Mouse (Mus musculus) bone marrow macrophage, adult 2 months (primary cell): ENCODE data around the gene Wdr20. TPM values are rescaled to one million over a fixed set of nuclear protein-coding genes. Genes with fewer than 3 reads are reported as not detected.

Experiments used
- H3K27ac ChIP-seq: 2 replicates; pipeline ENCODE4 v1.5.1; 2012; ENCODE audit warnings: low read depth, low read length; ENCODE audit not compliant: insufficient read depth
- H3K4me1 ChIP-seq: 2 replicates; pipeline ENCODE4 v1.6.1; 2012; ENCODE audit warnings: low read length; ENCODE audit not compliant: control insufficient read depth, insufficient read depth
- H3K4me3 ChIP-seq: 2 replicates; pipeline ENCODE4 v1.5.1; 2012; ENCODE audit warnings: mild to moderate bottlenecking, low read length, moderate library complexity; ENCODE audit not compliant: insufficient read depth
- CTCF ChIP-seq: IDR thresholded peaks from 2 replicates; pipeline ENCODE4 v1.5.1; 2012; ENCODE audit warnings: low read depth, mild to moderate bottlenecking, low read length, moderate library complexity
- POLR2A ChIP-seq: IDR thresholded peaks from 2 replicates; pipeline ENCODE4 v1.6.1; 2012; ENCODE audit warnings: mild to moderate bottlenecking, low read depth, low read length, borderline replicate concordance
- polyA plus RNA-seq: library from polyadenylated mRNA; stranded (reverse); fragments of >200 nt; gene quantifications from 2 replicates; pipeline ENCODE4 v1.2.4, GENCODE M21; 2012; ENCODE audit not compliant: missing spikeins, insufficient read depth, insufficient read length

Gene Wdr20
- polyA plus RNA-seq, 1 experiment = 33.7 TPM

- TF ChIP-seq POLR2A = no peak
- no peak for TF ChIP-seq CTCF
- H3K27ac ChIP-seq = no peak overlapping the region
- peaks cover 8% of the 10 kb centered on the region for H3K4me1 ChIP-seq
- H3K4me3 ChIP-seq = no peak overlapping the region
Observed at GRCm38 (mm10) chr12:110808430-110808829, 70.7 kb downstream of the Wdr20 start.

DNA sequence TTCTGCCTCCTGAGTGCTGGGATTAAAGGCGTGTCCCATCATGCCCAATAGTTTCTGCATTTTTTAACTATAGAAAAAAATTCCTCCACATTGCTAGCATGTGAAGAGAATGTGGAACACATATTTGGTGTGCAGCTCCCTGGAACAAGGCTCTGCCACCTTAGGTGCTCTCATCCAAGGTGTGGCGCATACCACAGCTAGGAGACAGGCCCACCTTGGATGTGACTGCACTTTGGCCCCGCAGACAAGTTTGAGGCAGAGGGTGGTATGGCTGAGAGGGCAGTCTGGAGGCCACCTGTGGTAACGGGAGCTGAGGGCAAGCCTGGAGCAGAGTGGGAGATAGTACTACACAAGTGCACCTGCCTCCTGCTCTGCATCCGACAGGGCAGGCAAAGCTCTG, 71.1 kb downstream of the Wdr20 start:
- Histone ChIP-seq H3K4me3 (no peak overlapping the region), H3K27ac (no peak overlapping the region), H3K4me1 (peaks cover 9% of the 10 kb centered on the region)
- TF ChIP-seq CTCF = no peak
- TF ChIP-seq POLR2A = no peak

DNA sequence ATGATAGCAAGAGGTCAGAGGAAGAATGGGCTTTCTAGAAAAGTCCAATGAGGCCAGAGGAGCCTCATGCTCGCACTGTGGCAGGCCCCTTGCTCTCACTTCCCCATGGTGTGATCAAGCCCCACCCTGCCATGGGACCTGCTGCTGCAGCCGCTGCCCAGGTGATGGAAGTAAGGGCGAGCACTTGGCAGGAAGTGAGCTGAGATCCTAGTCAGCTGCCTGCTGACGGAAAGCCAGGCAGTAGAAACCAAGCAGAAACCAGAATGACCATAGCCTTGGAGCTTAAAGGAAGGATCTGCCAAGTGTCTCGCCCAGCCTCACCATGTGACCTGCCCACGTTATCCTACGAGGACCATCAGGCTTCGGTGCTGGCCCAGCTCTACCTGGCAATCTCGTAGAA, 75.4 kb downstream of the Wdr20 start:
- no peak for TF ChIP-seq CTCF
- TF ChIP-seq POLR2A = no peak
- H3K4me3 ChIP-seq = no peak overlapping the region
- peaks cover 16% of the 10 kb centered on the region for H3K4me1 ChIP-seq
- H3K27ac ChIP-seq = no peak overlapping the region

DNA sequence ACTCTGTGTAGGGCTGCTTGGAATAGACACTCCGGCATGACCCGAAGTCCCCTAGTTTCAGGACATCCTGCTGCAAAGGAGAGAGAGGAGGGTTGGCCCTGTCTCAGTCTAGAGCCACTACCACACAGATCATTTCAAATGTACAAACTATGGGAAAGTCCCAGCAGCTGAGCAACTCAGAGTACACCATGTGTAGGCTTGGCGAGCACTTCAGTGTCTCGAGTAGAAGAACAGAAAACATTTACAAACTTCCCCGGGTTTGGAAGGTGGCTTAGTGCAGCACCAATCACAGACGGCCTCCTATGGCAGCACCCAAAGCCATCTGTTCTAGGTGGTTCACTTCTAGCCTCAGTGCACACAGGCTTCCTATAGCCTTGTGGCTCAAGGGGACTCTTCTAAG, 75.9 kb downstream of the Wdr20 start:
- Histone ChIP-seq H3K4me3 (no peak overlapping the region), H3K27ac (no peak overlapping the region), H3K4me1 (peaks cover 16% of the 10 kb centered on the region)
- TF ChIP-seq POLR2A (no peak), CTCF (no peak)

DNA sequence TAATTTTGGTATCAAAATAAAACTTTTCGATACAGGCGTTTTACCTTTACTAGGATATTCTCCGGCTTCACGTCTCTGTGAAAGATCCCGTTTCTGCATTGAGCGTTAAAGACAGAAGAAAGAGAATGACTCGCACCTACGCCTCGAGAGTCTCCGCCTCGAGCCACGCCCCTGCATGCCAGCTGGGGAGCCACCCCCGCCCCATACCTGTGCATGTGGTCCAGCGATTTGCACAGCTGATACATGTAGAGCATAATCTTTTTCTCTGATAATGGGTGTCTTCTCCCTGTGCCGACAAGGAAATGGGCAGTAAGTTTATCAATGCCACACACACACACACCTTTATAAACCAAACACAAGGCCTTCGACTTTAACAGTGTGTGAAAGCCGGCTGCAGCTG, 77.2 kb downstream of the Wdr20 start:
- Histone ChIP-seq H3K4me1 (peaks cover 16% of the 10 kb centered on the region), H3K4me3 (no peak overlapping the region), H3K27ac (no peak overlapping the region)
- no peak for TF ChIP-seq POLR2A
- TF ChIP-seq CTCF = no peak

- Histone ChIP-seq H3K4me1 (peaks cover 17% of the 10 kb centered on the region), H3K4me3 (no peak overlapping the region), H3K27ac (peak overlapping the region; percentile 44)
- TF ChIP-seq POLR2A (no peak), CTCF (no peak; the same call in 1 of the 2 replicates)
Observed at GRCm38 (mm10) chr12:110816833-110817232, 79.1 kb downstream of the Wdr20 start.

DNA sequence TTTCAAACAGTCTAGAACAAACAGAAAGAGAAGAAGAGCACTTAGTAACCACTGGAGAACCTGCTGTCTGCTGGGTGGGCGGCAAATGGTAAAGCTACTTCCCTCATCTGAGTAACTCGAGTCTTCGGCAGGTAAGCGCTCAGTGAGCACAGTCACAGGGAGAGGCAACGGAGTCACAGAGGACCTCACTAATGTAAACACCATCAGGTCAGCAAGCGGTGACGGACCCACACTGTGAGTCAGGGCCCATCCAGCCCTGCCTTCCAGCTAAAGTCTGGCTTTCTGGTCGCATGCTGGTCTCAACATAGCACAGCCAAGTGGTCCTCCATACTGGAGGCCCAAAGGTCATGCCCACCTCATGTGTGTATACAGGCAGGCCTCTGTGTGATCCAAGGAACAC, 81.6 kb downstream of the Wdr20 start:
- TF ChIP-seq CTCF (no peak), POLR2A (no peak)
- no peak overlapping the region for H3K4me3 ChIP-seq

DNA sequence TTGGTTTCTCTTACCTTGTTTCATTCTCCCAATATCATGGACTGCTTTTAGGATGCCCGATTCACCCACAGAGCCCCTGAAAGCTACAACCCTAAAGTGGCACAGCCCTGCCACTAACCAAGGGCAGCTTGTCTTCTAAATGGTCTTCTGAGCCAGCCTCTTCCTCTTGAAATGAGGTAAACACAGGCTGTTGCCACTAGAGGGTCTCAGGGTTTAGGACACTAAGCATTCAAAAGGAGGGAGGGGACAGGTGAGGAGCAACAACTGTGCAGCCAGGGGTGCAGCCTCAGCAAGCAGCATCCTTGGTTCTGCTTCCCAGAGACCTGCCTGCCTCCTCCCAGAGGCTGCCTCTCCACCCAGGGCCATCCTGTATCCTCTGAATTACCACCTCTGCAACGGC, 84.0 kb downstream of the Wdr20 start:
- no peak for TF ChIP-seq POLR2A
- no peak for TF ChIP-seq CTCF
- Histone ChIP-seq H3K4me3 (no peak overlapping the region), H3K4me1 (peaks cover 10% of the 10 kb centered on the region), H3K27ac (no peak overlapping the region)

More for the DNA sequence above, 81.6 kb downstream of the Wdr20 start:
- Histone ChIP-seq H3K27ac (no peak overlapping the region), H3K4me1 (peaks cover 12% of the 10 kb centered on the region)

DNA sequence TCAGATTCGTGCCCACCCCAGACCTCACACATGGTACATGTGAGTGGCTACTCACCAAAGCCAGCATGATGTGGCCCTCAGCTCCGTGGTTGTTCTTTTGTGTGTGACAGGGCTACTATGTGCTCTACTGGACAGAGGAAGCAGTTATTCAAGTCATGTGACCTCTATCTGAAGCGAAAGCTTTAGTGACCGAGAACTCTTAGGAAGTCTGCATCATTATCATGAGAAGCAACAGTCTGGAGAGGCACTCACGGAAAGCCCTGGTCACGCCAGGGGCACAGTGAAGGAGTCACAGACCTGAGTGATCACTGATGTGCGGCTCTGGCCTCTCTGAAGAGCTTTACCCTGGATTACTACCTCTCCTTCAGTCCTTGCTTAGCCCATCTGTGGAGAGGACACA, 84.6 kb downstream of the Wdr20 start:
- no peak overlapping the region for H3K4me3 ChIP-seq
- peaks cover 5% of the 10 kb centered on the region for H3K4me1 ChIP-seq
- TF ChIP-seq CTCF (no peak), POLR2A (no peak)
- H3K27ac ChIP-seq = no peak overlapping the region

- H3K4me3 ChIP-seq = no peak overlapping the region
- H3K4me1 ChIP-seq = no peaks in the 10 kb centered on the region
- TF ChIP-seq POLR2A (no peak), CTCF (no peak)
- H3K27ac ChIP-seq = no peak overlapping the region
Observed at GRCm38 (mm10) chr12:110828908-110829307, 91.2 kb downstream of the Wdr20 start.
